Mouse (Mus musculus): ENCODE data around the gene Ppp6r2.

The Ppp6r2 gene

GRCm38 (mm10) chr15:89258997-89259396 is 47.6 kb downstream of the Ppp6r2 start:
- DNase-seq (ENCODE audit: low spot score) = no peak

- DNase-seq (ENCODE audit: low spot score) = no peak
Measured at GRCm38 (mm10) chr15:89264485-89264884, 53.1 kb downstream of the Ppp6r2 start.

- DNase-seq (ENCODE audit: low spot score) = no peak
Measured at GRCm38 (mm10) chr15:89275497-89275896, 64.1 kb downstream of the Ppp6r2 start.

GRCm38 (mm10) chr15:89277366-89277765 is 66.0 kb downstream of the Ppp6r2 start:
- DNase-seq (ENCODE audit: low spot score) = no peak

GRCm38 (mm10) chr15:89282546-89282945 is 71.2 kb downstream of the Ppp6r2 start:
- DNase-seq (ENCODE audit: low spot score) = no peak

GRCm38 (mm10) chr15:89284094-89284493 is 72.7 kb downstream of the Ppp6r2 start:
- DNase-seq (ENCODE audit: low spot score) = no peak

- DNase-seq (ENCODE audit: low spot score) = no peak
Measured at GRCm38 (mm10) chr15:89285004-89285403, 73.7 kb downstream of the Ppp6r2 start.

GRCm38 (mm10) chr15:89285478-89285877 is 74.1 kb downstream of the Ppp6r2 start:
- DNase-seq (ENCODE audit: low spot score) = no peak

- DNase-seq (ENCODE audit: low spot score) = no peak
Measured at GRCm38 (mm10) chr15:89286114-89286513, 74.8 kb downstream of the Ppp6r2 start.

- no peak for DNase-seq (ENCODE audit: low spot score)
Measured at GRCm38 (mm10) chr15:89286582-89286981, 75.2 kb downstream of the Ppp6r2 start.

- no peak for DNase-seq (ENCODE audit: low spot score)
Measured at GRCm38 (mm10) chr15:89288227-89288767, 76.9 kb downstream of the Ppp6r2 start.

- DNase-seq (ENCODE audit: low spot score) = no peak
Measured at GRCm38 (mm10) chr15:89289455-89289854, 78.1 kb downstream of the Ppp6r2 start.

- no peak for DNase-seq (ENCODE audit: low spot score)
Measured at GRCm38 (mm10) chr15:89291521-89291920, 80.2 kb downstream of the Ppp6r2 start.

GRCm38 (mm10) chr15:89292795-89293194 is 81.4 kb downstream of the Ppp6r2 start:
- DNase-seq (ENCODE audit: low spot score) = no peak

GRCm38 (mm10) chr15:89293778-89294177 is 82.4 kb downstream of the Ppp6r2 start:
- no peak for DNase-seq (ENCODE audit: low spot score)

- DNase-seq (ENCODE audit: low spot score) = no peak
Measured at GRCm38 (mm10) chr15:89295580-89296165, 84.3 kb downstream of the Ppp6r2 start.

- DNase-seq (ENCODE audit: low spot score) = no peak
Measured at GRCm38 (mm10) chr15:89296465-89296864, 85.1 kb downstream of the Ppp6r2 start.

- no peak for DNase-seq (ENCODE audit: low spot score)
Measured at GRCm38 (mm10) chr15:89297695-89298094, 86.3 kb downstream of the Ppp6r2 start.

- DNase-seq (ENCODE audit: low spot score) = no peak
Measured at GRCm38 (mm10) chr15:89300180-89300579, 88.8 kb downstream of the Ppp6r2 start.

GRCm38 (mm10) chr15:89300600-89300999 is 89.2 kb downstream of the Ppp6r2 start:
- DNase-seq (ENCODE audit: low spot score) = no peak

- DNase-seq (ENCODE audit: low spot score) = no peak
Measured at GRCm38 (mm10) chr15:89305966-89306365, 94.6 kb downstream of the Ppp6r2 start.

- no peak for DNase-seq (ENCODE audit: low spot score)
Measured at GRCm38 (mm10) chr15:89307461-89307860, 96.1 kb downstream of the Ppp6r2 start.

GRCm38 (mm10) chr15:89308406-89309139 is 97.2 kb downstream of the Ppp6r2 start:
- no peak for DNase-seq (ENCODE audit: low spot score)
